Mouse (Mus musculus) CD8-positive naive resting alpha-beta T cell, adult 2 months (primary cell): ENCODE results near the gene Ccl21a.
"Not testable (repeated sequence)": the region's sequence is repeated elsewhere in the genome, so short reads cannot be mapped to it uniquely, and the experiment has no call there.

Experiments
- DNase-seq, 2 experiments: peaks; one replicate each; pipeline ENCODE4 v3.0.0; 2022; ENCODE audit warnings: low read depth in 2 of 2, low spot score in 2 of 2

Ccl21a gene

GRCm38 (mm10) chr4:42773893-42774292, at the start of gene Ccl21a:
TSS of gene Ccl21a (minus strand) at chr4:42773993.
- not testable (repeated sequence) for DNase-seq

GRCm38 (mm10) chr4:42756477-42756876, 17.3 kb downstream of the Ccl21a start, which contains the start of gene Ccl19:
TSS of gene Ccl19 (minus strand) at chr4:42756577.
- DNase-seq, result not testable (repeated sequence)

- DNase-seq, result not testable (repeated sequence)
These were observed 38.5 kb downstream of the Ccl21a start, which contains the start of gene 4930578G10Rik for GRCm38 (mm10) chr4:42735245-42735644. TSS of gene 4930578G10Rik (plus strand) at chr4:42735545.
